Mouse (Mus musculus) liver, adult 2 months (tissue): ENCODE results near the gene Tradd. TPM values are rescaled to one million over a fixed set of nuclear protein-coding genes. Genes with fewer than 3 reads are reported as not detected.
A peak's percentile ranks its signal among the peaks of the same experiment; 100 is the strongest.

Source experiments
- DNase-seq: peaks from one replicate; pipeline ENCODE4 v3.0.0-alpha.2; 2011; ENCODE audit warnings: low read depth, low spot score; ENCODE audit errors: extremely low read depth
- H3K27ac ChIP-seq: fragments of 200-500 bp; replicated peaks from 2 replicates; pipeline ENCODE4 v1.5.1; 2012; ENCODE audit warnings: low read depth, mild to moderate bottlenecking, control low read depth, inconsistent platforms, low read length; ENCODE audit not compliant: insufficient read depth
- H3K27me3 ChIP-seq: fragments of 200-500 bp; 2 replicates; pipeline ENCODE4 v1.6.1; 2012; ENCODE audit warnings: mild to moderate bottlenecking, moderate library complexity, low read length, inconsistent platforms; ENCODE audit not compliant: control insufficient read depth, insufficient read depth
- H3K36me3 ChIP-seq: fragments of 200-500 bp; 2 replicates; pipeline ENCODE4 v1.6.1; 2012; ENCODE audit warnings: low read length, inconsistent platforms; ENCODE audit not compliant: control insufficient read depth, insufficient read depth
- H3K4me1 ChIP-seq: fragments of 200-500 bp; 2 replicates; pipeline ENCODE4 v1.6.1; 2011; ENCODE audit warnings: low read length; ENCODE audit not compliant: control insufficient read depth, insufficient read depth
- H3K4me3 ChIP-seq: fragments of 200-500 bp; 2 replicates; pipeline ENCODE4 v1.5.1; 2011; ENCODE audit warnings: low read depth, mild to moderate bottlenecking, control low read depth, low read length, moderate library complexity; ENCODE audit not compliant: insufficient read depth
- H3K79me2 ChIP-seq: fragments of 200-500 bp; 2 replicates; pipeline ENCODE4 v1.6.1; 2012; ENCODE audit warnings: inconsistent platforms, mild to moderate bottlenecking, low read length, moderate library complexity; ENCODE audit not compliant: control insufficient read depth, insufficient read depth
- H3K9ac ChIP-seq: fragments of 200-500 bp; 2 replicates; pipeline ENCODE4 v1.6.1; 2012; ENCODE audit warnings: low read depth, mild to moderate bottlenecking, control low read depth, inconsistent platforms, low read length
- CTCF ChIP-seq: fragments of 200-500 bp; IDR thresholded peaks from 2 replicates; pipeline ENCODE4 v1.5.1; 2011; ENCODE audit warnings: low read depth, low read length, control low read depth
- POLR2A ChIP-seq: fragments of 200-500 bp; IDR thresholded peaks from 2 replicates; pipeline ENCODE4 v1.6.1; 2011; ENCODE audit warnings: low read length, control low read depth; ENCODE audit not compliant: insufficient read depth; ENCODE audit errors: extremely low read depth
- WGBS: fragments of 180-500 bp; shearing (Covaris S2); methylation state at CpG from one replicate; pipeline ENCODE4 v1.1.7; 2018; 5-methylcytosine and 5-hydroxymethylcytosine counted together
- polyA plus RNA-seq: library from polyadenylated mRNA; depleted of rRNA; stranded (reverse); fragments of >200 nt; gene quantifications from 2 replicates; pipeline ENCODE4 v1.2.3, GENCODE M21; 2012
- total RNA-seq: library from RNA; depleted of rRNA; stranded (reverse); fragments of >200 nt; gene quantifications from 2 replicates; pipeline ENCODE4 v1.2.3, GENCODE M21; 2014

The Tradd gene
- total and polyA plus RNA-seq, 2 experiments, result 11.8 to 16.1 TPM

DNA sequence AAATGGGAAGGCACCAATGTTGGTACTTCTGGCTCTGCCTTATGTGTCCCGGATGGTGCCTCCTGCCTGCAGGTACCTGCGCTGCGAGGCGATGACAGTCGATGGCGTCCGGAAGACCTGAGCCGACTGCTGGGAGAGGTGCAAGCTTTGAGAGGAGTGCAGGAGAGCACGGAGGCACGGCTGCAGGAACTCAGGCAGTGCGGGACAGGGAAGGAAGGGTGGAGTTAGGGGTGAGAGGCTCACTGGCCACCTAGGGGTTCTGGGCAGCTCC, 6.4 kb upstream of the Tradd start:
- DNase-seq, result no peak
- Histone ChIP-seq H3K4me3 (no peak overlapping the region), H3K4me1 (peaks cover 13% of the 10 kb centered on the region), H3K79me2 (peaks cover 7% of the 10 kb centered on the region), H3K36me3 (no peaks in the 10 kb centered on the region), H3K27me3 (no peaks in the 10 kb centered on the region), H3K9ac (no peak overlapping the region), H3K27ac (no peak overlapping the region)
- TF ChIP-seq POLR2A (no peak), CTCF (no peak)
- WGBS, result 49% methylated on average over 11 of the region's 11 CpGs

DNA sequence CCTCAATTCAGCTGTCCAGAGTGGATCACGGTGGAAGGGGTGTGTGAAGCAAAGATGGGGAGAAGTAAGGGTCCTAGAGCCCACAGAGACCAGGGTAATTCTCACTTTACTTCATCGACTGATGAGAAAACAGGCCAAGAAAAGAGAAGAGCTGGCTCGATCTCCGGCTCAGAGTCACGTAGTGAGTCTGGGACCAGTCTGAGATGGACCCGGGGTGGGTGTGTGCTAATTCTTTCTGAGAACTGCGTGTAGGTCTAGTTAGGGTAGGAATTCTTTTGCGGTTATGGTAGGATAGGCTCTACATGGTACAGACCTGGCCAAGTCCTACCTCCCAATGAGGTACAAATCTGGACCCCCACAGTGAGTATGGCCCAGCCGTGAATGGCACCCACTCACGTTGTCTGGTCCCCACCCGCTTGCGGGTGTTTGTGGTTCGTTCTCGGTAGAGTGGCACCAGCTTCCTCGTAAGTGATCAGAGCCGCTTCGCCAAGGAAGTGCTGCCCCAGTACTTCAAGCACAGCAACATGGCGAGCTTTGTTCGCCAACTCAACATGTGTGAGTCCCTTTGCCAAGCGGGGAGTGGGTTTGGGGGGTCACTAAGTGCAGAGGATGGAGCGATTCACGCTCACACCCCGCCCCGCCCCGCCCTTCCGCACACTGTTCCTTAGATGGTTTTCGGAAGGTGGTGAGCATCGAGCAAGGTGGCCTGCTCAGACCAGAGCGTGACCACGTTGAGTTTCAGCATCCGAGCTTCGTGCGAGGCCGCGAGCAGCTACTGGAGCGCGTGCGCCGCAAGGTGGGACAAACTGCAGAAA, 5.9 kb upstream of the Tradd start:
- Histone ChIP-seq H3K36me3 (no peaks in the 10 kb centered on the region), H3K4me3 (peak overlapping the region; percentile 78), H3K27me3 (no peaks in the 10 kb centered on the region), H3K27ac (peak overlapping the region; percentile 71), H3K9ac (peak overlapping the region; percentile 92), H3K79me2 (peaks cover 7% of the 10 kb centered on the region), H3K4me1 (peaks cover 15% of the 10 kb centered on the region)
- TF ChIP-seq POLR2A, result no peak
- TF ChIP-seq CTCF, result no peak
- no peak for DNase-seq
- 40% methylated on average over 39 of the region's 39 CpGs for WGBS

DNA sequence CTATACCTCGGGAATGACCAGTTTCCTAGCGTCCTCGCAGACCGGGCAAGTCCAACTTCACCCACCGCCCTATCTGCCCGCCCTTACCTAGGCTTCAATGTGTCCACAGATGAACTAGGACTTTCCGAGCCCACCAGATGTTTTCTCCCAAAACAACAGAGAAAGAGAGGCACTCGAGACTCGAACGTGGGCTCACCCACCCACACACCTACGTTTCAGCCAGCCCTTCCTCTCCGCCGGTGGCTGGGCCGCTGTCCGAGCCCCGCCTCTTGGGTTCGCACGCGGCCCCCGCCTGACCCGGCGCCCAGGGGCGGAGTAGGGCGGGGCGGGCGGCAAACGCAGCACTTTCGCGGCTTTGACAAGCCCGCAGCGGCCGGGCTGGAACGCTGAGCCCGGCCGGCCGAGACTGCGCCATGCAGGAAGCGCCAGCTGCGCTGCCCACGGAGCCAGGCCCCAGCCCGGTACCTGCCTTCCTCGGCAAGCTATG, 5.1 kb upstream of the Tradd start, which contains the start of gene Hsf4:
Gene Hsf4, plus strand, starts transcription at position 341 of the 487 bp plus-strand sequence.
- Histone ChIP-seq H3K4me1 (peaks cover 18% of the 10 kb centered on the region), H3K79me2 (peaks cover 7% of the 10 kb centered on the region), H3K9ac (peak within 1 kb of the TSS; percentile 92), H3K27me3 (no peaks in the 10 kb centered on the region), H3K27ac (peak within 1 kb of the TSS; percentile 86), H3K4me3 (peak within 1 kb of the TSS; percentile 78), H3K36me3 (no peaks in the 10 kb centered on the region)
- TF ChIP-seq CTCF, result no peak
- TF ChIP-seq POLR2A, result peak; percentile 75
- 1% methylated on average over 42 of the region's 42 CpGs for WGBS
- peak; percentile 62 for DNase-seq

DNA sequence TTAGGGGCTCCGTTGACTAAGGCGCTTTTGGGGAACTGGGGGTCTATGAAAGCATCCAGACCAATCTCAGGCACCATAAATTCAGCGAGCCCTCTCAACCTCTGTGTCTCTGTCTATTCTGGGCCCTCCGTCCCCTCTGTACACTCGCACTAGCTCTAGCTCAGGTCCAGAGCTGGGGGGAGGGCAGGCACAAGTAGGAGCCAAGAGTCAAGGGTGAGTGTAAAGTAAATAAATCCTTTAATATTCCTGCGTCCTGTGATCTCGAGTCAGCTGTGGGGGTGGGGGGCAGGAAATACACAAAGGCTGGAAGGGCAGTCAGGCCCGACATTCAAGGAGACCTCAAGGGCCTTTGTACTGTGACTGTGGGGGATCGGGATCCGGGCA, 4.7 kb upstream of the Tradd start:
- Histone ChIP-seq H3K27ac (peak overlapping the region; percentile 86), H3K9ac (peak overlapping the region; percentile 92), H3K27me3 (no peaks in the 10 kb centered on the region)

DNA sequence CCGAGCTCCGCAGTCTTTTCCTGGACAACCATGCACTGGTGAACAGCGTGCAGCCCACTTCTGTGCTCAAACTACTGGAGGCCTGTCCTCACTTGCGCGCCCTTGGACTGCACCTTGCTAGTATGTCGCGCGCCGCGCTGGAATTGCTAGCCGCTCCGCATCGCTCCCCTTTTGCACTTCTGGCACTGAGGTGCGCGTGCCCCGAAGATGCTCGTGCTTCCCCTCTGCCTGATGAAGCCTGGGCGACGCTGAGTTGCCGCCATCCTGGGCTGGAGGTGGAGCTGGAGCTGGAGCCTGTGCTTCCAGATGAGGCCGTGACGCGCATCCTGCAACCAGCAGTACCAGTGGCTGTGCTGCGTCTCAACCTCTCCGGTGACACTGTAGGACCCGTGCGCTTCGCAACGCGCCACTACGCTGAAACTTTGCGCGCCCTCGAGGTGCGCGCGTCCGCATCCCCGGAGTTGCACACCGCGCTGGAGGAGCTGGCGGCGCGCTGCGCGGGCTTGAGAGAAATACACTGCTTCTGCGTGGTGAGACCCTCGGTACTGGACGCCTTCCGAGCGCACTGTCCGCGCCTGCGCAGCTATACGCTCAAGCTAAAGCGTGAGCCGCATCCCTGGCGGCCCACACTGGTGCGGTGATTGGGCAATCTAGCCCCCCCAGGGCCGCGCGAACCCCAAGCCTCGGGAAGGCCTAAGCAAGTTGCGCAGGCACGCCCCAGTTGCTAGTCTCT, 4.1 kb upstream of the Tradd start:
- no peak for TF ChIP-seq CTCF
- TF ChIP-seq POLR2A, result no peak
- no peak for DNase-seq
- Histone ChIP-seq H3K27me3 (no peaks in the 10 kb centered on the region), H3K36me3 (no peaks in the 10 kb centered on the region), H3K4me3 (peak overlapping the region; percentile 78), H3K4me1 (peaks cover 20% of the 10 kb centered on the region), H3K27ac (peak overlapping the region; percentile 86), H3K79me2 (peaks cover 13% of the 10 kb centered on the region), H3K9ac (peak overlapping the region; percentile 87)
- WGBS, result 27% methylated on average over 65 of the region's 65 CpGs

More for the DNA sequence above, 4.7 kb upstream of the Tradd start:
- DNase-seq, result peak; percentile 90
- Histone ChIP-seq H3K4me3 (peak overlapping the region; percentile 78), H3K36me3 (no peaks in the 10 kb centered on the region), H3K79me2 (peaks cover 11% of the 10 kb centered on the region), H3K4me1 (peaks cover 18% of the 10 kb centered on the region)
- 10% methylated on average over 10 of the region's 10 CpGs for WGBS
- TF ChIP-seq CTCF (no peak), POLR2A (no peak)
